Comparison of ENCODE assay signal across 22 mouse cellular contexts in the genomic region with DNA sequence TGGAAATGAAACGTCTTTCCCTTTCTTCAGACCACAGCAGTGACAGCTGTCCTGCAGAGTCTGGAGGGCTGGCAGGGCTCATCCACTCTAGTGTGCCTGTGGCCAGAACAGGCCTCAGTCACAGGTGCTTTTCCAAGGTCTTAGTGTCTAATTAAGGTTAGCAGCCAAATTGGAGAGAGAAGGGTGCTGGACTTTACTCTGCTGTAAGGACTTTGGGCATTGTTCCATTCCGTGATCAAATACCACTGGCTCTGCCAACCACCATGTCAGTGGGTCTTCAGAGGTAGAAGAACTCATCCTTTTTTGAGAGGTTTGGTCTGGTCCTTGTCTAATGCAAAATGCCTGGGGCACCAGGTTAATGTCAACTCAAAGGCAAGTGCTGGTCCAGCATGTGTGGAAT. TPM values are rescaled to one million over a fixed set of nuclear protein-coding genes. Genes with fewer than 3 reads are reported as not detected.
DNase-seq lines count a peak whose midpoint lies in the region; ATAC-seq and TF ChIP-seq lines count a peak whose summit lies in the region.
"Had no signal": no experiment of that assay in that cellular context is flagged by ENCODE, and none has a peak within 500 bp of the region (broad histone marks: within the 10 kb centered on the region; RNA-seq: fewer than 3 reads in every experiment).

No protein-coding gene starts in this region.

- no peak overlapping the region for H3K4me3 ChIP-seq in embryonic facial prominence, embryonic 13.5 days
- H3K4me3 ChIP-seq in embryonic facial prominence, embryonic 10.5 days: no peak overlapping the region
- H3K4me3 ChIP-seq in heart, embryonic 15.5 days: no peak overlapping the region
- H3K4me3 ChIP-seq in kidney, embryonic 16.5 days (ENCODE audit: low read length): no peak overlapping the region
- no peak overlapping the region for H3K4me3 ChIP-seq in CH12.LX (replicated peaks in 1 of 3; ENCODE audit: low read depth in 2 of 3, low read length in 2 of 3, poor library complexity in 1 of 3)
- H3K4me3 ChIP-seq: limb, embryonic 13.5 days; megakaryocyte, embryonic 14.5 days; midbrain, embryonic 13.5 days had no signal

- TF ChIP-seq RAD21 in CH12.LX (IDR thresholded peaks at IDR 0.05; ENCODE audit: low read depth, low read length): no peak

- ATAC-seq in embryonic facial prominence, embryonic 13.5 days (ENCODE audit: insufficient number of reproducible peaks, insufficient read depth, low FRiP score, low TSS enrichment, low read depth): no peak
- ATAC-seq in heart, embryonic 15.5 days (replicated peaks; ENCODE audit: insufficient number of reproducible peaks, insufficient read depth, low FRiP score, low read depth): no peak
- ATAC-seq in kidney, embryonic 16.5 days (ENCODE audit: low FRiP score, low TSS enrichment): no peak
- ATAC-seq: forebrain, embryonic 16.5 days; hindbrain, postnatal 0 days; intestine, embryonic 16.5 days; midbrain, embryonic 13.5 days had no signal

- peaks cover 32% of the 10 kb centered on the region for H3K27me3 ChIP-seq in embryonic facial prominence, embryonic 13.5 days
- peaks cover 48% of the 10 kb centered on the region for H3K27me3 ChIP-seq in embryonic facial prominence, embryonic 10.5 days (replicated peaks; ENCODE audit: low read depth, poor library complexity, severe bottlenecking)
- peaks cover 9% of the 10 kb centered on the region for H3K27me3 ChIP-seq in heart, embryonic 15.5 days
- H3K27me3 ChIP-seq in kidney, embryonic 16.5 days (ENCODE audit: insufficient read depth, low read length): peaks cover 21% of the 10 kb centered on the region
- peaks cover 3% of the 10 kb centered on the region for H3K27me3 ChIP-seq in CH12.LX (replicated peaks)

- no peaks in the 10 kb centered on the region for H3K9me3 ChIP-seq in embryonic facial prominence, embryonic 13.5 days
- H3K9me3 ChIP-seq in embryonic facial prominence, embryonic 10.5 days: no peaks in the 10 kb centered on the region
- no peaks in the 10 kb centered on the region for H3K9me3 ChIP-seq in heart, embryonic 15.5 days (replicated peaks)
- no peaks in the 10 kb centered on the region for H3K9me3 ChIP-seq in kidney, embryonic 16.5 days (ENCODE audit: low read length)
- no peaks in the 10 kb centered on the region for H3K9me3 ChIP-seq in CH12.LX (replicated peaks; ENCODE audit: low read length)
- H3K9me3 ChIP-seq: limb, embryonic 13.5 days; megakaryocyte, embryonic 14.5 days; midbrain, embryonic 13.5 days had no signal

- no peak for TF ChIP-seq CTCF in CH12.LX (conservative IDR thresholded peaks at IDR 0.05 in 1 of 2, IDR thresholded peaks at IDR 0.05 in 1 of 2; ENCODE audit: low read depth in 2 of 2, low read length in 2 of 2)

- WGBS in embryonic facial prominence, embryonic 13.5 days: 58% methylated on average over 2 of the region's 2 CpGs
- WGBS in embryonic facial prominence, embryonic 10.5 days: 61% methylated on average over 2 of the region's 2 CpGs
- 57% methylated on average over 2 of the region's 2 CpGs for WGBS in heart, embryonic 15.5 days
- whole genome bisulfite sequencing in kidney, embryonic 16.5 days: 53% methylated on average over 2 of the region's 2 CpGs

- intact Hi-C loops in heart, postnatal 36 days (cut with DNase I): no loop called here

- no peak for TF ChIP-seq POLR2A in CH12.LX (IDR thresholded peaks at IDR 0.05; ENCODE audit: low read depth, low read length)

- no peak for TF ChIP-seq EP300 in CH12.LX (IDR thresholded peaks at IDR 0.05; ENCODE audit: low read length)

- H3K9ac ChIP-seq in embryonic facial prominence, embryonic 13.5 days: no peak overlapping the region
- H3K9ac ChIP-seq in heart, embryonic 15.5 days: no peak overlapping the region
- H3K9ac ChIP-seq in kidney, embryonic 16.5 days (replicated peaks; ENCODE audit: low read length): no peak overlapping the region
- no peak overlapping the region for H3K9ac ChIP-seq in CH12.LX (ENCODE audit: insufficient read depth, low read depth)
- H3K9ac ChIP-seq: limb, embryonic 13.5 days; liver, embryonic 14.5 days; lung, embryonic 14.5 days; midbrain, embryonic 13.5 days had no signal

- no peaks in the 10 kb centered on the region for H3K36me3 ChIP-seq in embryonic facial prominence, embryonic 13.5 days
- H3K36me3 ChIP-seq in embryonic facial prominence, embryonic 10.5 days (replicated peaks): no peaks in the 10 kb centered on the region
- H3K36me3 ChIP-seq in heart, embryonic 15.5 days: no peaks in the 10 kb centered on the region
- no peaks in the 10 kb centered on the region for H3K36me3 ChIP-seq in kidney, embryonic 16.5 days (ENCODE audit: insufficient read depth, low read length)
- H3K36me3 ChIP-seq in CH12.LX (replicated peaks in 1 of 2; ENCODE audit: control insufficient read depth in 1 of 2, insufficient read depth in 1 of 2, low read length in 1 of 2): no peaks in the 10 kb centered on the region
- H3K36me3 ChIP-seq: limb, embryonic 13.5 days; midbrain, embryonic 13.5 days had no signal

- no peak overlapping the region for H3K4me2 ChIP-seq in embryonic facial prominence, embryonic 13.5 days
- H3K4me2 ChIP-seq in heart, embryonic 15.5 days: no peak overlapping the region
- H3K4me2 ChIP-seq in kidney, embryonic 16.5 days (replicated peaks; ENCODE audit: low read depth, low read length): no peak overlapping the region
- H3K4me2 ChIP-seq in CH12.LX (ENCODE audit: insufficient read depth, low read depth, poor library complexity, severe bottlenecking): peak overlapping the region; percentile 66; the same call in 1 of the 2 replicates
- H3K4me2 ChIP-seq: limb, embryonic 13.5 days; lung, embryonic 14.5 days; midbrain, embryonic 13.5 days had no signal

- peaks cover 44% of the 10 kb centered on the region for H3K4me1 ChIP-seq in embryonic facial prominence, embryonic 13.5 days
- peaks cover 29% of the 10 kb centered on the region for H3K4me1 ChIP-seq in embryonic facial prominence, embryonic 10.5 days
- peaks cover 64% of the 10 kb centered on the region for H3K4me1 ChIP-seq in heart, embryonic 15.5 days (replicated peaks)
- H3K4me1 ChIP-seq in kidney, embryonic 16.5 days (ENCODE audit: insufficient read depth, low read length): peaks cover 15% of the 10 kb centered on the region
- peaks cover 25 to 55% of the 10 kb centered on the region in 2 experiments for H3K4me1 ChIP-seq in CH12.LX (ENCODE audit: control insufficient read depth in 1 of 2, insufficient read depth in 2 of 2)

- H3K79me2 ChIP-seq in CH12.LX (replicated peaks; ENCODE audit: control insufficient read depth, extremely low read depth, insufficient read depth, poor library complexity, severe bottlenecking): no peaks in the 10 kb centered on the region

- dilution Hi-C loops in CH12.LX (cut with MboI; ENCODE audit: extremely low pct_ligation_motif_present, extremely low pct_unique_long_range_greater_than_20kb, low sequenced_read_pairs): no loop called here

- no peak for DNase-seq in embryonic facial prominence, embryonic 10.5 days (ENCODE audit: low spot score)
- no peak for DNase-seq in heart, postnatal 36 days
- DNase-seq in kidney, adult 9 months: peak; percentile 81
- no peak for DNase-seq in CH12.LX (ENCODE audit: extremely low read depth)
- DNase-seq: cerebellum, adult 2 months; cerebellum, postnatal 25 days; gastrocnemius, postnatal 14 days; heart, adult 11 months; layer of hippocampus, postnatal 36 days; lung, embryonic 14.5 days; thymus, adult 18-20 months; thymus, postnatal 36 days had no signal

- in situ Hi-C loops in CH12.LX (cut with MboI; ENCODE audit: low pct_ligation_motif_present, low pct_unique_long_range_greater_than_20kb, low sequenced_read_pairs): loop anchor here (5.0 to 25.0 kb wide), 3 partner anchors 42 to 302 kb away; a partner anchor contains a TSS

- H3K27ac ChIP-seq in embryonic facial prominence, embryonic 13.5 days: peak overlapping the region; percentile 60
- no peak overlapping the region for H3K27ac ChIP-seq in embryonic facial prominence, embryonic 10.5 days (replicated peaks)
- peak overlapping the region; percentile 88 for H3K27ac ChIP-seq in heart, embryonic 15.5 days
- no peak overlapping the region for H3K27ac ChIP-seq in kidney, embryonic 16.5 days (ENCODE audit: low read length)
- H3K27ac ChIP-seq in CH12.LX (ENCODE audit: insufficient read depth, low read depth): peak overlapping the region; percentile 46
- H3K27ac ChIP-seq: hindbrain, postnatal 0 days; limb, embryonic 13.5 days; liver, embryonic 14.5 days; midbrain, embryonic 13.5 days had no signal

TF ChIP-seq in CH12.LX, 34 proteins besides CTCF, POLR2A, EP300 and RAD21 (continues in another document):
- TF ChIP-seq RCOR1 (conservative IDR thresholded peaks at IDR 0.05; ENCODE audit: low read depth, low read length): no peak
- no peak for TF ChIP-seq POLR2AphosphoS2 (IDR thresholded peaks at IDR 0.05; ENCODE audit: low read depth, low read length)
- no peak for TF ChIP-seq USF1 (IDR thresholded peaks at IDR 0.05; ENCODE audit: low read depth, low read length)
- TF ChIP-seq PAX5 (IDR thresholded peaks at IDR 0.05; ENCODE audit: low read length): no peak
- no peak for TF ChIP-seq TBP (conservative IDR thresholded peaks at IDR 0.05; ENCODE audit: low read depth, low read length)
- no peak for TF ChIP-seq CHD2 (IDR thresholded peaks at IDR 0.05; ENCODE audit: low read length)
- no peak for TF ChIP-seq USF2 (conservative IDR thresholded peaks at IDR 0.05; ENCODE audit: low read depth, low read length)
- TF ChIP-seq MAX (IDR thresholded peaks at IDR 0.05; ENCODE audit: low read length): no peak
- TF ChIP-seq MEF2A (IDR thresholded peaks at IDR 0.05; ENCODE audit: borderline replicate concordance, low read depth, low read length): no peak

RNA-seq across cellular contexts. Expression of a gene that starts 59.0 kb away (rescaled TPM):
- polyA plus RNA-seq in embryonic facial prominence, embryonic 13.5 days (2015; fragmentation: Nextera tagmentation; extraction: Ambion mirVana): 110 and 120 TPM in 2 replicates
- polyA plus RNA-seq in embryonic facial prominence, embryonic 10.5 days (2016; fragmentation: Nextera tagmentation; extraction: Ambion mirVana): 192 and 201 TPM in 2 replicates
- polyA plus RNA-seq in heart, embryonic 15.5 days (2015; fragmentation: Nextera tagmentation; extraction: Ambion mirVana): 83.6 and 86.2 TPM in 2 replicates
- 10 to 100 TPM; 55.1 to 63.8 TPM for total RNA-seq in heart, postnatal 36 days (2021)
- polyA plus RNA-seq in kidney, embryonic 16.5 days (2015; fragmentation: Nextera tagmentation; extraction: Ambion mirVana): 119 and 129 TPM in 2 replicates
- 287 and 354 TPM in 2 replicates for total RNA-seq in CH12.LX (2012; rRNA removed)
- 357 and 379 TPM in 2 replicates for total RNA-seq in CH12.LX (2014; rRNA removed)
- 230 and 247 TPM in 2 replicates for polyA plus RNA-seq in CH12.LX (2012; ENCODE audit: insufficient read length, low read depth)

RNA-seq across cellular contexts. Expression of a gene that starts 59.1 kb away (rescaled TPM):
- polyA plus RNA-seq in embryonic facial prominence, embryonic 13.5 days (2015; fragmentation: Nextera tagmentation; extraction: Ambion mirVana): 15.6 and 19.8 TPM in 2 replicates
- 18.2 TPM in 2 replicates for polyA plus RNA-seq in embryonic facial prominence, embryonic 10.5 days (2016; fragmentation: Nextera tagmentation; extraction: Ambion mirVana)
- 12.3 and 13.4 TPM in 2 replicates for polyA plus RNA-seq in heart, embryonic 15.5 days (2015; fragmentation: Nextera tagmentation; extraction: Ambion mirVana)
- total RNA-seq in heart, postnatal 36 days (2021): 1 to 10 TPM; 4.4 to 7.5 TPM
- polyA plus RNA-seq in kidney, embryonic 16.5 days (2015; fragmentation: Nextera tagmentation; extraction: Ambion mirVana): 14.9 and 15.3 TPM in 2 replicates
- total RNA-seq in CH12.LX (2012; rRNA removed) (11.5 and 13.9 TPM in 2 replicates), CH12.LX (2014; rRNA removed) (13.9 and 15.4 TPM in 2 replicates)
- 11.8 and 12.5 TPM in 2 replicates for polyA plus RNA-seq in CH12.LX (2012; ENCODE audit: insufficient read length, low read depth)

Comparison
In these comparisons a context has a peak if more than half of its experiments do, and no peak if none do; other contexts are left out.
1. H3K27ac ChIP-seq: peak in embryonic facial prominence, embryonic 13.5 days (single experiment), heart, embryonic 15.5 days (single experiment) and CH12.LX (single experiment); none in embryonic facial prominence, embryonic 10.5 days (single experiment) and kidney, embryonic 16.5 days (single experiment).